Mouse (Mus musculus): ENCODE data around the gene Rfx8. TPM values are rescaled to one million over a fixed set of nuclear protein-coding genes. Genes with fewer than 3 reads are reported as not detected.

Gene Rfx8
- total RNA-seq, 2 experiments from 2014 or later, result 0.32 to 0.36 TPM

Other genes starting within 250 kb of the Rfx8 start
- 1 to 10 TPM; 6.6 to 7.6 TPM for gene Tbc1d8, start 242.2 kb downstream of the Rfx8 start, total RNA-seq (2021)
- 10 to 100 TPM; 14.7 to 15.7 TPM for gene Cnot11, start 186.0 kb downstream of the Rfx8 start, total RNA-seq (2021)
- gene Rnf149, start 143.6 kb downstream of the Rfx8 start, total RNA-seq (2021), result 10 to 100 TPM; 10.8 to 11.5 TPM
- gene Creg2, start 69.5 kb downstream of the Rfx8 start, total RNA-seq (2021), result not detected
- 1 to 10 TPM; 6.4 to 7.6 TPM for gene Gm3646, start 84.3 kb upstream of the Rfx8 start, total RNA-seq (2021)
- 100 to 1,000 TPM; 175 to 185 TPM for gene Map4k4, start 179.9 kb upstream of the Rfx8 start, total RNA-seq (2021)

Measured in heart, postnatal 14 days (tissue).